Mouse (Mus musculus): ENCODE data around the gene Zfp111. TPM values are rescaled to one million over a fixed set of nuclear protein-coding genes. Genes with fewer than 3 reads are reported as not detected.

Gene Zfp111
- polyA plus RNA-seq (2015; fragmentation: Nextera tagmentation; extraction: Ambion mirVana): 5.6 and 7.1 TPM in 2 replicates

- peaks cover 4% of the 10 kb centered on the region for H3K4me1 ChIP-seq (ENCODE audit: control insufficient read depth, insufficient read depth, low read length)
- no peak for ATAC-seq (replicated peaks; ENCODE audit: extremely low read depth, insufficient read depth, low FRiP score)
- no peak within 1 kb of the TSS for H3K4me3 ChIP-seq (ENCODE audit: low read length)
- H3K36me3 ChIP-seq (ENCODE audit: control insufficient read depth, insufficient read depth): no peaks in the 10 kb centered on the region
- H3K27me3 ChIP-seq (ENCODE audit: control insufficient read depth, insufficient read depth, low read length): no peaks in the 10 kb centered on the region
- WGBS: 76% methylated on average over 5 of the region's 5 CpGs
- H3K4me2 ChIP-seq (ENCODE audit: low read depth, low read length): no peak within 1 kb of the TSS
- H3K9me3 ChIP-seq (replicated peaks; ENCODE audit: control insufficient read depth, low read length): peaks cover 1% of the 10 kb centered on the region; the same call in 1 of the 2 replicates
- no peak within 1 kb of the TSS for H3K27ac ChIP-seq (ENCODE audit: low read length)
- no peak within 1 kb of the TSS for H3K9ac ChIP-seq (ENCODE audit: low read length)
Observed at GRCm38 (mm10) chr7:24211343-24211742, at the start of gene Zfp111. Gene Zfp111, minus strand, starts transcription at chr7:24211443.

- H3K4me3 ChIP-seq (ENCODE audit: low read length): no peak overlapping the region
- H3K36me3 ChIP-seq (ENCODE audit: control insufficient read depth, insufficient read depth): peaks cover 7% of the 10 kb centered on the region; the same call in 1 of the 2 replicates
- no peak for ATAC-seq (replicated peaks; ENCODE audit: extremely low read depth, insufficient read depth, low FRiP score)
- no peak overlapping the region for H3K9ac ChIP-seq (ENCODE audit: low read length)
- H3K9me3 ChIP-seq (replicated peaks; ENCODE audit: control insufficient read depth, low read length): no peaks in the 10 kb centered on the region
- 81% methylated on average over 4 of the region's 4 CpGs for WGBS
- no peaks in the 10 kb centered on the region for H3K27me3 ChIP-seq (ENCODE audit: control insufficient read depth, insufficient read depth, low read length)
- H3K27ac ChIP-seq (ENCODE audit: low read length): no peak overlapping the region
- H3K4me2 ChIP-seq (ENCODE audit: low read depth, low read length): no peak overlapping the region
- H3K4me1 ChIP-seq (ENCODE audit: control insufficient read depth, insufficient read depth, low read length): 0 out of 2 replicates have a peak, but pooled peaks cover 2% of the 10 kb centered on the region
Observed at GRCm38 (mm10) chr7:24260000-24260312, 48.7 kb upstream of the Zfp111 start.

GRCm38 (mm10) chr7:24259306-24259999, 48.2 kb upstream of the Zfp111 start:
- H3K4me3 ChIP-seq (ENCODE audit: low read length): no peak overlapping the region
- ATAC-seq (replicated peaks; ENCODE audit: extremely low read depth, insufficient read depth, low FRiP score): no peak
- no peaks in the 10 kb centered on the region for H3K27me3 ChIP-seq (ENCODE audit: control insufficient read depth, insufficient read depth, low read length)
- H3K36me3 ChIP-seq (ENCODE audit: control insufficient read depth, insufficient read depth): peaks cover 7% of the 10 kb centered on the region; the same call in 1 of the 2 replicates
- H3K4me1 ChIP-seq (ENCODE audit: control insufficient read depth, insufficient read depth, low read length): 0 out of 2 replicates have a peak, but pooled peaks cover 2% of the 10 kb centered on the region
- no peak overlapping the region for H3K4me2 ChIP-seq (ENCODE audit: low read depth, low read length)
- WGBS: 87% methylated on average over 13 of the region's 13 CpGs
- H3K9ac ChIP-seq (ENCODE audit: low read length): no peak overlapping the region
- no peak overlapping the region for H3K27ac ChIP-seq (ENCODE audit: low read length)
- no peaks in the 10 kb centered on the region for H3K9me3 ChIP-seq (replicated peaks; ENCODE audit: control insufficient read depth, low read length)

GRCm38 (mm10) chr7:24254633-24255474, 43.6 kb upstream of the Zfp111 start, which contains the start of gene Zfp108:
Gene Zfp108, plus strand, starts transcription at chr7:24254794.
- 0 out of 2 replicates have a peak, but pooled peaks cover 2% of the 10 kb centered on the region for H3K4me1 ChIP-seq (ENCODE audit: control insufficient read depth, insufficient read depth, low read length)
- no peaks in the 10 kb centered on the region for H3K27me3 ChIP-seq (ENCODE audit: control insufficient read depth, insufficient read depth, low read length)
- H3K9me3 ChIP-seq (replicated peaks; ENCODE audit: control insufficient read depth, low read length): no peaks in the 10 kb centered on the region
- peak within 1 kb of the TSS; percentile 83 for H3K9ac ChIP-seq (ENCODE audit: low read length)
- H3K27ac ChIP-seq (ENCODE audit: low read length): no peak within 1 kb of the TSS
- no peaks in the 10 kb centered on the region; the same call in 1 of the 2 replicates for H3K36me3 ChIP-seq (ENCODE audit: control insufficient read depth, insufficient read depth)
- WGBS: 18% methylated on average over 21 of the region's 21 CpGs
- H3K4me2 ChIP-seq (ENCODE audit: low read depth, low read length): peak within 1 kb of the TSS; percentile 82
- peak within 1 kb of the TSS; percentile 69 for H3K4me3 ChIP-seq (ENCODE audit: low read length)
- ATAC-seq (replicated peaks; ENCODE audit: extremely low read depth, insufficient read depth, low FRiP score): peak; percentile 90

- Histone ChIP-seq H3K27ac (ENCODE audit: low read length) (no peak overlapping the region), H3K36me3 (ENCODE audit: control insufficient read depth, insufficient read depth) (no peaks in the 10 kb centered on the region), H3K4me2 (ENCODE audit: low read depth, low read length) (peak overlapping the region; percentile 82), H3K9me3 (replicated peaks; ENCODE audit: control insufficient read depth, low read length) (no peaks in the 10 kb centered on the region), H3K9ac (ENCODE audit: low read length) (peak overlapping the region; percentile 83), H3K4me3 (ENCODE audit: low read length) (peak overlapping the region; percentile 69), H3K27me3 (ENCODE audit: control insufficient read depth, insufficient read depth, low read length) (no peaks in the 10 kb centered on the region), H3K4me1 (ENCODE audit: control insufficient read depth, insufficient read depth, low read length) (0 out of 2 replicates have a peak, but pooled peaks cover 2% of the 10 kb centered on the region)
- ATAC-seq (replicated peaks; ENCODE audit: extremely low read depth, insufficient read depth, low FRiP score): peak; percentile 50
- WGBS: 59% methylated on average over 9 of the region's 9 CpGs
Observed at GRCm38 (mm10) chr7:24253779-24254615, 42.8 kb upstream of the Zfp111 start.

- peak within 1 kb of the TSS; percentile 83 for H3K9ac ChIP-seq (ENCODE audit: low read length)
- no peaks in the 10 kb centered on the region for H3K27me3 ChIP-seq (ENCODE audit: control insufficient read depth, insufficient read depth, low read length)
- WGBS: 4% methylated on average over 28 of the region's 28 CpGs
- ATAC-seq (replicated peaks; ENCODE audit: extremely low read depth, insufficient read depth, low FRiP score): peak; percentile 74
- peaks cover 5% of the 10 kb centered on the region for H3K4me1 ChIP-seq (ENCODE audit: control insufficient read depth, insufficient read depth, low read length)
- no peaks in the 10 kb centered on the region for H3K9me3 ChIP-seq (replicated peaks; ENCODE audit: control insufficient read depth, low read length)
- H3K27ac ChIP-seq (ENCODE audit: low read length): no peak within 1 kb of the TSS
- H3K36me3 ChIP-seq (ENCODE audit: control insufficient read depth, insufficient read depth): peaks cover 7% of the 10 kb centered on the region; the same call in 1 of the 2 replicates
- H3K4me2 ChIP-seq (ENCODE audit: low read depth, low read length): peak within 1 kb of the TSS; percentile 61
- peak within 1 kb of the TSS; percentile 88 for H3K4me3 ChIP-seq (ENCODE audit: low read length)
Observed at GRCm38 (mm10) chr7:24237040-24237791, 26.0 kb upstream of the Zfp111 start, which contains the start of gene Zfp109. Gene Zfp109, minus strand, starts transcription at chr7:24237560.

GRCm38 (mm10) chr7:24210296-24210695, 947 bp downstream of the Zfp111 start:
- WGBS: 67% methylated on average over 2 of the region's 2 CpGs
- H3K36me3 ChIP-seq (ENCODE audit: control insufficient read depth, insufficient read depth): peaks cover 5% of the 10 kb centered on the region; the same call in 1 of the 2 replicates
- H3K27ac ChIP-seq (ENCODE audit: low read length): no peak overlapping the region
- H3K9ac ChIP-seq (ENCODE audit: low read length): no peak overlapping the region
- no peaks in the 10 kb centered on the region for H3K27me3 ChIP-seq (ENCODE audit: control insufficient read depth, insufficient read depth, low read length)
- no peak for ATAC-seq (replicated peaks; ENCODE audit: extremely low read depth, insufficient read depth, low FRiP score)
- no peak overlapping the region for H3K4me2 ChIP-seq (ENCODE audit: low read depth, low read length)
- no peak overlapping the region for H3K4me3 ChIP-seq (ENCODE audit: low read length)
- peaks cover 4% of the 10 kb centered on the region for H3K4me1 ChIP-seq (ENCODE audit: control insufficient read depth, insufficient read depth, low read length)
- H3K9me3 ChIP-seq (replicated peaks; ENCODE audit: control insufficient read depth, low read length): no peaks in the 10 kb centered on the region

- Histone ChIP-seq H3K9ac (ENCODE audit: low read length) (peak overlapping the region; percentile 85), H3K27me3 (ENCODE audit: control insufficient read depth, insufficient read depth, low read length) (no peaks in the 10 kb centered on the region), H3K4me1 (ENCODE audit: control insufficient read depth, insufficient read depth, low read length) (peaks cover 4% of the 10 kb centered on the region), H3K27ac (ENCODE audit: low read length) (no peak overlapping the region), H3K9me3 (replicated peaks; ENCODE audit: control insufficient read depth, low read length) (no peaks in the 10 kb centered on the region), H3K36me3 (ENCODE audit: control insufficient read depth, insufficient read depth) (peaks cover 10% of the 10 kb centered on the region; the same call in 1 of the 2 replicates), H3K4me2 (ENCODE audit: low read depth, low read length) (peak overlapping the region; percentile 76), H3K4me3 (ENCODE audit: low read length) (peak overlapping the region; percentile 64)
- 61% methylated on average over 7 of the region's 7 CpGs for WGBS
- no peak for ATAC-seq (replicated peaks; ENCODE audit: extremely low read depth, insufficient read depth, low FRiP score)
Observed at GRCm38 (mm10) chr7:24208282-24208886, 2.9 kb downstream of the Zfp111 start.

Data from heart, embryonic 16.5 days (tissue).